Mouse (Mus musculus): ENCODE data around the gene Ppil6. TPM values are rescaled to one million over a fixed set of nuclear protein-coding genes. Genes with fewer than 3 reads are reported as not detected.

Ppil6 gene
- total RNA-seq (2017): not detected in 2 replicates

DNA sequence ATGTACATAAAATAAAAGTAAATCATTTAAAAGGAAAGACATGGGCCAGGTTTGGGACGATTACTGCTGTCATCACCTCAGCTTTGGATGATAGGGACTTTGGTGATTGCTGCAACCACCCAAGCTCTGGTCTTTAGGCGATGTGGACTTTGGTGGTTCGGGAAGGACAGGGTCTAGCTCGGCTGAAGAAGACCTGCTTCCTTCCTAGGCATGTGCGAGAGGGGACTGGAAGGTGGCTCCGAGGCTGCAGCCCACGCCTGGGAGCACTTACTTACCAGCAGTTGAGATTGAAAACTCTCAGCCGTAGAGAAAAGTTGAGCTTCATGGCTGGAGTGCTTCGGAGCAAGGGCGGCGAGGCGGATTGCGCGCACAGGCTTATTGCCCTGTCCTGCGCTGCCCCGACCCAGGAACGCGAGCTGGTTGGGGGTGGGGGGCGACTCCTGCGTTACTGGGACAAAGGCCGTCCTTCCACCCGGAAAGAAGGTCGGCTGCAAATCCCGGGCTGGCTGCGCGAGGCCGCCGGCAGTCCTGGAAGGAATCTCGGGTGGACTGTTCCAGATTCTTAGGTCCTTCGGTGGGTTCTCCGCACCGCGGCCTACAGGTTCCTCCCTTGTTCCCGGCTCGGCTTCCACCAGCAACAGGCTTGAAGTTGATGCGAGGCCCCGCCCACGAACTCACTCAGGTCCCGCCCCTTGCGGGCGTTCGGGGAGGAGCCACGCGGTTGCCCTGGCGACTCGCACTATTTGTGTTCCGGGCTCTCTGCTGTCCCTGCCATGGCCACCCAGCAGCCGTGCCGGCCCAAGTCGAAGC lies at the start of gene Ppil6, which contains the start of gene Smpd2:
Gene Ppil6, plus strand, starts transcription at position 732 of the 810 bp plus-strand sequence.
Gene Smpd2, minus strand, starts transcription at position 662 of the 810 bp plus-strand sequence.
- ATAC-seq (ENCODE audit: extremely low read depth, insufficient number of reproducible peaks, low FRiP score, poor library complexity, severe bottlenecking): peak; percentile 93

DNA sequence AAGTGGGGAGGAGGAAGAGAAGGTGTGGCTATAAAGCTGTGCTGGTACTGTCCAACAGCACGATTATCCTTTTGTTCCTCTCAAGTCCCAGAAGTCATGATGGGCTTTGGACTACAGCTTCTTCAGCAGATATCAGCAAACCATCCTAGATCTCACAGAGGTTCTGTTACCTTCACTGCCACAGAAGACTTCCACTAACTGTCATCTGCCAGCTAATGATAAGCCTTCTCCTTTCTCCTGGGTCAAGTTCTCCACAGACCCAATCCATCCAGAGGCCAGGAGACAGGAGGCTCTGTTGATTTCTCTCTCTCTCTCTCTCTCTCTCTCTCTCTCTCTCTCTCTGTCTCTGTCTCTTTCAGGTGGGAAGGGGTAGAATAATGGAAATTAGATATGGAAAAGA lies 42.0 kb upstream of the Ppil6 start:
- no peak for ATAC-seq (ENCODE audit: extremely low read depth, insufficient number of reproducible peaks, low FRiP score, poor library complexity, severe bottlenecking)

DNA sequence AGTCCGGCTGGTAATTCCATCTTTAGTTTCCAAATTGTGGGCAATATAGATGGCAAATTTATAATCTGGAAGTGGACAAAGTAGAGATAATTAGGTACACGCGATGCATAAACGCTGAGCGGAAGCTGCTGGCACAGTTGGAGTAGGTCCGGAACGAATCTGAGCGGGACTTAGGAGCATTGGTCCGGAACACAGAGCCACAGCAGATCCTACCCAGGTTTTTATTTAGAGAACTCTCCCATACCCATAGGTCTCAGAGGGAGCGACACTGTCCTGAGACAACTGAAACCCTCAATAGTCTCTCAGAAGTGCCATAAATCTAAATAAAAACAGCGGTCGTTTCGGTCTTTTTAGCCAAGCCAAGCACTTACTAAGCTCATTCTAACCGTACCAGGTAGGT lies 40.6 kb upstream of the Ppil6 start:
- ATAC-seq (ENCODE audit: extremely low read depth, insufficient number of reproducible peaks, low FRiP score, poor library complexity, severe bottlenecking): no peak

DNA sequence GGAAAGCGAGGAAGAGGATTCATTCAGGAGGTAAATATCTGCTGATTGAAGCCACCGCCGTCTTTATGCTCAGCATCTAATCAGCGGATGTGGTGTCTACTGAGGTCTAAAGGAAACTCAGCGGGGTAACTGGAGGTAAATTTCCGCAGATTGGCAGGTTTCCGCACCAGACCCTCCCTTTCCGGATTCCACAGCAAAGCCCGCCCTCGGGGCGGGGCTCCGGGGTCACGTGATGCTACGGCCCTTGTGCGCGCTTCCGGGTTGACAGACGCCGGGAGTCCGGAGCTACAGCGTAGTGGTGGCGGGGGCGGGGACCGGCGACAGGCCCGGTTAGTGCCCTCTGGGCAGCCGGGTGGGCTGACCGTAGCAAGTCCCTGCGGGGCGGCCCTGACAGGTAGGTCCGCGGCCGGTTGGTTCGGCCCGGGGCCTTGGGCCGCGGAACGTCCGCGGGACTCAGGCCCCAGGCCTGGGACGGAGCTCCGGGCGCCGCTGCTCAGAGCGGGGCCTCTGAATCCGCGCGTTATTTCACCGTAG lies 40.0 kb upstream of the Ppil6 start, which contains the start of gene Zbtb24:
Gene Zbtb24, plus strand, starts transcription at position 247 of the 534 bp plus-strand sequence.
- peak; percentile 95 for ATAC-seq (ENCODE audit: extremely low read depth, insufficient number of reproducible peaks, low FRiP score, poor library complexity, severe bottlenecking)

DNA sequence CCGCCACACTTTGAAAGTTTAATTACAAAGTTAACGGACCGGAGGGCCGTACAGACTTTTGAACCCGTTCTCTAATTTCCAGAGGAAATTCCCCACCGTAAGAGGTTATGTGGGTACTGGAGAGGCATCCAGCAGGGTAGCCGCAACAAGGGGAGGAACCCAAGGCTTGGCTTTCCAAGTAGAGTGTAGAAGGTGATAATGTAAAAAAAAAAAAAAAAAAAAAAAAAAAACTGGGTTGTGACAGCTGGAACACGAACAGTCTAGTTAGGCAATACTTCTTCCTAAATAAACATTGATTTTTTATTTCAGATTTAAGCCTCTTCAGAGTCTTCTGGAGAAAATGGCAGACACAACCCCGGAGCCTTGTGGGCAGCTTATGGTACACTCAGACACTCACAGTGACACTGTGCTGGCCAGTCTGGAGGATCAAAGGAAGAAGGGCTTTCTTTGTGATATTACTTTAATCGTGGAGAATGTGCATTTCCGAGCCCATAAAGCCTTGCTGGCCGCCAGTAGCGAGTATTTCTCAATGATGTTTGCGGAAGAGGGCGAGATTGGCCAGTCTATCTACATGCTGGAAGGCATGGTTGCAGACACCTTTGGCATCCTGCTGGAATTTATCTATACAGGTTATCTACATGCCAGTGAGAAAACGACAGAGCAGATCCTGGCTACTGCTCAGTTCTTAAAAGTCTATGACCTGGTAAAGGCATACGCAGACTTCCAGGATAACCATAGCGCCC lies 39.3 kb upstream of the Ppil6 start:
- ATAC-seq (ENCODE audit: extremely low read depth, insufficient number of reproducible peaks, low FRiP score, poor library complexity, severe bottlenecking): no peak

DNA sequence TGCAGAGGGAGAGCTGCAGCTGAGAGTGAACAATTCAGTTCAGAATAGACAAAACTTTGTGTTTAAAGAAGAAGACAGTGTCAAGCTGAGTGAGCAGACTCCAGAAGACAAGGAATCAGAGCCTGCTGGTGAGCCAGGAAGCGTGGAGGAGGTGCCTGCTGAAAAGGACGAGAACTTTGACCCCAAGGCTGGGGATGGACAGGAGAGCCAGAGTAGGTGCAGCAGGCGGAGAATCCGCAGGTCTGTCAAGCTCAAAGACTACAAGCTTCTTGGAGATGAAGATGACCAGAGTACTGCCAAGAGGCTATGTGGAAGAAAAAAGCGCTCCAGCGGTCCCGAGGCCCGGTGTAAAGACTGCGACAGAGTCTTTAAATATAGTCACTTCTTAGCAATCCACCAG lies 38.6 kb upstream of the Ppil6 start:
- no peak for ATAC-seq (ENCODE audit: extremely low read depth, insufficient number of reproducible peaks, low FRiP score, poor library complexity, severe bottlenecking)

DNA sequence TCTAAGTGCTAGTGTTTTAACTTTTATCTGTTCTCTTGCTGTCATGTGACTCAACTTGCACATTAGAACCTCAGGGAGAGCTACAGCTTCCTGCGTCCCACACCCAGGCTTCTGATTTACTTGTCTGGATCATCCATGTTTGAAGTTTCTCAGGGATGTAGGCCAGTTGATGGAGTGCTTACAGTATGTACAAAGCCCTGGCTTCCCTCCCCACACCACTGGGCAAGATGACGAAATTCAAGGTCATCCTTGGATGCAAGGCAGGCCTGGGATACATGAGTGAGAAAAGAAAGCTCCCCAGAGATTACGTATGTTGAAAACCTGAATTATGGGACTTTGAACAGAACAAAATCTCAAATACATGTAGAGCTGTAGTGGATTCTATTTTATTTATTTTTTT lies 37.4 kb upstream of the Ppil6 start:
- no peak for ATAC-seq (ENCODE audit: extremely low read depth, insufficient number of reproducible peaks, low FRiP score, poor library complexity, severe bottlenecking)

DNA sequence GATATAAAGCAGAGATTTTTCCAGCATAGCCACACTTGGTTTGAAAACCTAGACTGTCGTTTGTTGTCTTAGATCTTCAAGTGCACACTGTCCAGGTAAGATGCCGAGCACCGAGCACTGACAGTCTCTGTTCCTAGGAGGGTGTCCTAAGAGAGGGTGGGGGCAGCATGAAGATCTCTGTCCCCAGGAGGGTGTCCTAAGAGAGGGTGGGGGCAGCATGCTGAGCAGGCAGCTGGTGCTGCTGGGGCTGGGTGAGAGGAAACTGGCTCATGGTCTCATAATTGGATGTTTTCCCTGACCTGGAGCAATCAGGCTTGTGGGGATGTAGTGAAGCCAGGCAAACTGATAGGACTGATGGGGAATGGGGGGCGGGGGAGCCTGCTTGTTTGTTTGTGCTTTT lies 30.2 kb upstream of the Ppil6 start:
- no peak for ATAC-seq (ENCODE audit: extremely low read depth, insufficient number of reproducible peaks, low FRiP score, poor library complexity, severe bottlenecking)

DNA sequence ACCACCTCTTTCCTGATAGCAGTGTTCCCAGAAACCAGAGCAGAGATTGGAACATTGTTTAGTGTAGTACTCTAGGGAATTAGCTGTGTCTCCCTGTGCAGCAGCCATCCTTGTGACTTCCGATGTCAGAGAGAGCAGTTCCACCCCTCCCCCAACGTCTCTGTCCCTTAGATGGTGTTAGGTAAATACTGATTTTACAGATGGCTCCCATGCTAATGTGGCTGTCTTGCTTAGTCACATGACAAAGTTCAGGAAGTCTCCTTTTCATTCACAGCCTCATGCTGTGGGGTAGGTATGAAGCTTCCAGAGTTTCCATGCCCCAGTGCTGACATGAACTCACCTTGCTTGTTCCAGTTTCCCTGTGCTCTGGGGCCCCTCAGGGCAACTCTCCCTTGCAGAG lies 29.7 kb upstream of the Ppil6 start:
- no peak for ATAC-seq (ENCODE audit: extremely low read depth, insufficient number of reproducible peaks, low FRiP score, poor library complexity, severe bottlenecking)

DNA sequence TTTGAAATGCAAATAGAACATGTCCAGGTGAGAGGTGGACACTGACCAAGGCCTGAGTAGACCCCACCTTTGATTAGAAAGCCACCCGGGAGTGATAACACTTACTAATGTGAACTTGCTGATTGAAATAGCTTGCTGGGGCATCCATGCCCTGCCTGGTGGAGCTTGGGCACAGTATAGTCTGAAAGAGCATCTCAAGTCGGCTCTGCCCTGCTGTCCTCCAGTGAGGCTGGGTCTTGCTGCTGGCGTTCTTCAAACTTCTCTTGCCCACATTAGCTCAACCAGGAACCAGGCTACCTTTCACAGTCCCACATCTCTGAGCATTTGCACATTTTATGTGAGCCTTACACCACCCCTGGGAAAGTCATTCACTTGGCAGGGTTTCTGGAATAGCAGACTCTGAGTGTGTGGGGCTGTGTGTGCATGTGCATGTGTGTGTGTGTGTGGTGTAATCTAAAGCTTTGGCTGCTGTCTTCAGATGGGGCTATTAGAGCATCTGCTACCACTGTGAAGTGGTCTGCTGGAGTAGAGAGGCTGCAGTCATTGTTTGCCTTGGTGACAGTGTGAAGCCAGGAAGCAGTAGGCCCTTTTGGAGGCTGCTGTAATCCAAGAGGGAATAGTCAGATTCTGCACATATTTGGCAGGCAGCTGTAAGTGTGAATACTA lies 29.0 kb upstream of the Ppil6 start:
- no peak for ATAC-seq (ENCODE audit: extremely low read depth, insufficient number of reproducible peaks, low FRiP score, poor library complexity, severe bottlenecking)

DNA sequence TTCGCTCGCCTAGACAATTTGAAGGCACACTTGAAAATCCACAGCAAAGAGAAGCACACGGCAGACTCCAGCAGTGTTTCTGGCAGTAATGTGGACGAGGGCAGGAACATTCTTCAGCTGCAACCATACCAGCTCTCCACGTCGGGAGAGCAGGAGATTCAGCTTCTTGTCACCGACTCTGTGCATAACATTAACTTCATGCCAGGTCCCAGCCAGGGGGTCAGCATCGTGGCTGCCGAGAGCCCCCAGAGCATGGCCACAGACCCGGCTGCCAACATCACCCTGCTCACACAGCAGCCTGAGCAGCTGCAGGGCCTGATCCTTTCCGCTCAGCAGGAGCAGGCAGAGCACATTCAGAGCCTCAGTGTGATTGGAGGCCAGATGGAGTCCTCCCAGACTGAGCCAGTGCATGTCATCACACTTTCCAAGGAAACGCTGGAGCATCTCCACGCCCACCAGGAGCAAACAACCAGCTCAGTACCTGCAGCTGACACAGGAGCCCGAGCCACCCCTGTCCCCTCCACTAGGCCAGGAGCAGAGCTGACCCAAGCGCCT lies 25.8 kb upstream of the Ppil6 start:
- no peak for ATAC-seq (ENCODE audit: extremely low read depth, insufficient number of reproducible peaks, low FRiP score, poor library complexity, severe bottlenecking)

DNA sequence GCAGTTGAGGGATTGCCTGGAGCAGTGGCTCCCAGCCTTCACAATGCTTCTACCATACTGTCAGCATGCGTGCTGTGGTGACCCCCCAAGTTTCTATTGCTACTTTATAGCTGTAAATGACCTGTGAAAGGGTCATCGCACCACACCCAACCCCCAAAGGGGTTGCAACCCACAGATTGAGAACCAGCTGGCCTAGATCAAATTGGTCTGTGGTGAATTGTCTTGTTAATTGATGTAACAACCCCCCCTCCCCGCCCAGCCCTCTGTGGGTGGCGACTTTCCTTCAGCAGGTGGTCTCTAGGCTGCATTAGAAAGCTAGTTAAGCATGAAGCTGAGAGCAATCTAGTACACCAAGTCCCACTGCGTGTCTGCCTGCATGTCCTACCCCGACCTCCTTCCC lies 22.9 kb upstream of the Ppil6 start:
- ATAC-seq (ENCODE audit: extremely low read depth, insufficient number of reproducible peaks, low FRiP score, poor library complexity, severe bottlenecking): no peak

DNA sequence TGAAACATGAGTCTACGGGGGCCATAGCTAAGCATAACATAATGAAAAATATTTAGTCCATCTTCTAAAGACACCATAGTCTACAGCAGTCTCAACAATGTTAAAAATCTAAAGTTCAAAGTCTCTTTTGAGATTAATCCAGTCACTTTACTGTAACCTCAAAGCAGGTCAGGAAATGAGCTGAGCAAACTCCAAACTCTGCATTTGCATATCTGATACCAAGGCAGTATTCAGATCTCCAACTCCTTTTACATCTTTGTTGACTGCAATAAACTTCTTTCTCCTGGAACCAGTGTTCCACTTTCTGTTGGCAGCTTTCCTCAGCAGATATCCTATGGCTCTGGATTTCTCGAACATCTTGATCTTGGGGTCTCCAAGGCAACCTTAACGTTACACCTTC lies 19.5 kb upstream of the Ppil6 start:
- no peak for ATAC-seq (ENCODE audit: extremely low read depth, insufficient number of reproducible peaks, low FRiP score, poor library complexity, severe bottlenecking)

DNA sequence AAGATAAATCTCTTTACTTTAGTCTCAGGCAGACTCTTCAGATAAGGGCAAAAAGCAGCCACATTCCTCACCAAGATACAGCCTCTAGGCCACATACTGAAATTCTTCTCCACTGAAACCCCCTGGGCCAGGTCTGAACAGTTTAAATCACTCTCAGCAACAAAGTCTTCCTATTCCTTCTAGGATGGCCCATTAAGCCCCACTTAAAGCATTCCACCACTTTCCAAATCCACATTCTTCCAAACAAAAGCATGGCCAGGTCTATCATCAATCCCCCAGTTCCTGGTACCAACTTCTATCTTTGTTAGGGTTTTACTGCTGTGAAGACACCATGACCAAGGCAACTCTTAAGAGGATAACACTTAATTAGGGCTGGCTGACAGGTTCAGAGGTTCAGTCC lies 17.7 kb upstream of the Ppil6 start:
- no peak for ATAC-seq (ENCODE audit: extremely low read depth, insufficient number of reproducible peaks, low FRiP score, poor library complexity, severe bottlenecking)

DNA sequence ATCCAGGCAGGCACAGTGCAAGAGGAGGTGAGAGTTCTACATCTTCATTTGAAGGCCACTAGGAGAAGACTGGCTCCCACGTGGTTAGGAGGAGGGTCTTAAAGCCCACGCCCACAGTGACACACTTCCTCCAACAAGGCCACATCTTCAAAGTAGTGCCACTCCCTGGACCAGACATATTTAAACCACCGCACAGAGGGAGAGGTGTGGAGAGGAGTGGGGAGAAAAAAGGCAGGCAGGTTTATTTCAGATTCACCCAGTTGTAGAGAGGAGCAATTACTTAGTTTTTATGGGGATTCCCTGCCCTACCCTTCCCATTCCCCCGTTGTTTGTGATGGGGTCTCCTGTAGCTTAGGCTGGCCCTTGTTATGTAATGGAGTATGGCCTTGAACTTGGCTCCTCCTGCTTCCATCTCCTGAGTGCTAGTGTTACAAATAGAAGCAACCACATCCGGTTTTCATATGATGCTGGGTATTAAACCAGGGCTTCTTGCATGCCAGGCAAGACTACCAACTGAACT lies 17.2 kb upstream of the Ppil6 start:
- no peak for ATAC-seq (ENCODE audit: extremely low read depth, insufficient number of reproducible peaks, low FRiP score, poor library complexity, severe bottlenecking)

DNA sequence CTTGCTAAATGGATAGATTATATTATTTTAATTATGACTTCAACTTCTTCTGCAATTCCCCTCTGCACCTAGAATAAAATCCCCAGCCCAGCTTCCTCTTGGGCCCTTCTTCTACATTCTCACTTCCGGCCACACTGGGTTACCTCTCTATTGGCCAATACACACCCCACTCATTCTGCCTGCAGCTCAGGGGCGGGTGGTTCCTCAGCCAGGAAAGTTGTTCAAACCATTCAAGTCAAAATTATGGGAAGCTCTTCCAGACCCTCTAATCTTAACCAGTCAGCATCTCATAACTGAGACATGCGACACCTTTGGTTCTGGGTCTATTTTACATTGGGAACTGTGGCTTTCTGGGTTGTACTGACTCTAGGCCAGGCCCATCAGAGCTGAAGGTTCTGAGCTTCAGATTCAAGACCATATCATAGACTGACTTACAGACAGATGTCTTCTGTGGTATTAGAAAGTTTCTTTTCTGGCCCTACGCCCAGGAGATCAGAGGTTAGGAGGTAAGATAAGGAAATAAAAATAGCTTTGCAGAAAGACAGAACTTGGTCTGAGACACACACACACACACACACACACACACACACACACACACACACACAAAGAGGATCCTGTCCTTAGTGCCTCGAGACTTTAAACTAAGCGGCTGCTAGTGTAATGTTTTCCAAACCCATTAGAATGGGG lies 16.3 kb upstream of the Ppil6 start:
- peak; percentile 58 for ATAC-seq (ENCODE audit: extremely low read depth, insufficient number of reproducible peaks, low FRiP score, poor library complexity, severe bottlenecking)

DNA sequence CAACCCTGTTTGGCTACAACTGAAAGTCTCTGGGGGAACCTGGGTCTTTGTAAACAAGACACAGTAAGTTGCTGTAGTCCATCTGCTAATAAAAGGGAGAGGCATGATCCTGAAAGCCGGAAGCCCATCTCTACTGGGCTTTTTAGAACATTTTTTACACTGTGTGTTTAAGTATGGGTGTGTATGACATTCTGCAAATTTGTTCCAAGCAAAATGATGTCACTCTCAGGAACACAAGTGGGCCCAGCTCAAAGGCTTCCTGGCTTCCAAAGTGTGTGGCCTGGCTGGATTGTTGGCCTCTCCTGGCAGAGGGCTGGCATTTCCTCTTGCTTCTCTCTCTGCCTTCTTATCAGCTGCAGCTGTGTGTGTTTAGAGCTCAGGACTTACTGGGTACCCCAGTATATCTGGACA lies 15.3 kb upstream of the Ppil6 start:
- no peak for ATAC-seq (ENCODE audit: extremely low read depth, insufficient number of reproducible peaks, low FRiP score, poor library complexity, severe bottlenecking)

DNA sequence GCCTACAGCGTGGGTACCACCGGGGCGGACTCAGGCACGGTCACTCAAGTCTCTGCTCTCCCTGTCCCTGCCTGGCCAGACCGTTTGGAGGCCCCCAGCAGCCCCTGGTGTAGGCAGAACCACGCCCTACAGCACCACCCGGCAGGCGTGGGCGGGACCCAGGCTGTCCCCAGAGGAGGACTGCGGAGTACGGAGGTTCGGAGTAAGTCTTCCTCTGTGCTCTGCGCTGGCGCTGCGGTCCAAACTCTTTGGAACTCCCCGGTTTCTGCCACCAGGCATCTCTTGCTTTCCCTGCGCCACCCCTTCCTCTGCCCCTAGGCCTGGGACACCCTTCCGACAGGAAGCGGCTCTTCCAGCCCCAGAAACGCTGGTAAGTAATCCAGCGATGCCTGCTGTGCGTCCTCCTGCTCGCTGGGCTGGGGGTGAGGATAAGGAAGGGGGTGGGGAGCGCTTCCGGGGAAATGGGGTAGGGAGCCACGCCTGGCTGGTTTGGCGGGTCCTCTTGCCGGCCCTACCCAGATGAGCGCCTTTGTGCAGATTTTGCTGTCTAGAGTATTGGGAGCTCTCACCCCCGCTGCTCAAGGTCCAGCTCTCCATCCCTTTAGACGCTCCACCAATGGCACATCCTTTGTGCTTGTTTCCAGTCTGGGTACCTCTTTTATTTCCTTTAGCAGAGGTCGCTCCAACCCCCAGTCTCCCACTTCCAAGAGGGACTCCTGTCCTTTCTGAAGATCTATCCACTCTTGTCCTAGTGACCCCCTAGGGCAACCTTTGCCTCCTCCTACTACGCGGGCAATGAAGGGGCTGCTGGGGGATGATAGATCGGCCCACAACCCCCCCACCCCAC lies 13.8 kb upstream of the Ppil6 start, which contains the start of gene Mical1:
Gene Mical1, plus strand, starts transcription at position 144 of the 847 bp plus-strand sequence.
- ATAC-seq (ENCODE audit: extremely low read depth, insufficient number of reproducible peaks, low FRiP score, poor library complexity, severe bottlenecking): peak; percentile 42
